Mouse (Mus musculus) naive thymus-derived CD4-positive, alpha-beta T cell, adult 2 months (primary cell): Measurements from ENCODE around the gene Prr29.
"Not testable (repeated sequence)": the region's sequence is repeated elsewhere in the genome, so short reads cannot be mapped to it uniquely, and the experiment has no call there.

Source experiments
- DNase-seq: peaks from one replicate; pipeline ENCODE4 v3.0.0-alpha.2; 2011; ENCODE audit warnings: low read depth

Prr29 gene

GRCm38 (mm10) chr11:106365366-106365765 is at the start of gene Prr29:
TSS of gene Prr29 (plus strand) at chr11:106365472.
- DNase-seq, result no peak

- DNase-seq, result no peak
These were observed 48.9 kb upstream of the Prr29 start for GRCm38 (mm10) chr11:106316416-106316815.

DNA sequence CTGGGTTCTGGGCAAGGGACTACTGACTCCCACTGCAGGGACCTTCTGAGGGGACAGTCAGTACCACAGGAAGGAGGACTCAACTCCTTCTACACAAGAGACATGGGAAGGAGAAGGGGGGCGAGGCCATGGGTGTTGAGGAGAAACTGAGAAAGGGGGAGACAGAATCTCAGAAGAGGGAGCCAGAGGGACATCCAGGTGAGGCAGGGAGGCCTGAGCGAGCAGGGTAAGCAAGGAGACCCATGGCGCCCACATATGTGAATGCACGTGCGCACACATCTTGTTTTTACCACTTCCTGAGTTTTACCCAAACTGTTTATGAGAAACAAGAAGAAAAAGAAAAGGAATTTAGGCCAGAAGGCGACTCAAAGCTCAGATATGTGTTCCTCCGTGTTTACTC is 47.5 kb upstream of the Prr29 start:
- peak; percentile 68 for DNase-seq

DNA sequence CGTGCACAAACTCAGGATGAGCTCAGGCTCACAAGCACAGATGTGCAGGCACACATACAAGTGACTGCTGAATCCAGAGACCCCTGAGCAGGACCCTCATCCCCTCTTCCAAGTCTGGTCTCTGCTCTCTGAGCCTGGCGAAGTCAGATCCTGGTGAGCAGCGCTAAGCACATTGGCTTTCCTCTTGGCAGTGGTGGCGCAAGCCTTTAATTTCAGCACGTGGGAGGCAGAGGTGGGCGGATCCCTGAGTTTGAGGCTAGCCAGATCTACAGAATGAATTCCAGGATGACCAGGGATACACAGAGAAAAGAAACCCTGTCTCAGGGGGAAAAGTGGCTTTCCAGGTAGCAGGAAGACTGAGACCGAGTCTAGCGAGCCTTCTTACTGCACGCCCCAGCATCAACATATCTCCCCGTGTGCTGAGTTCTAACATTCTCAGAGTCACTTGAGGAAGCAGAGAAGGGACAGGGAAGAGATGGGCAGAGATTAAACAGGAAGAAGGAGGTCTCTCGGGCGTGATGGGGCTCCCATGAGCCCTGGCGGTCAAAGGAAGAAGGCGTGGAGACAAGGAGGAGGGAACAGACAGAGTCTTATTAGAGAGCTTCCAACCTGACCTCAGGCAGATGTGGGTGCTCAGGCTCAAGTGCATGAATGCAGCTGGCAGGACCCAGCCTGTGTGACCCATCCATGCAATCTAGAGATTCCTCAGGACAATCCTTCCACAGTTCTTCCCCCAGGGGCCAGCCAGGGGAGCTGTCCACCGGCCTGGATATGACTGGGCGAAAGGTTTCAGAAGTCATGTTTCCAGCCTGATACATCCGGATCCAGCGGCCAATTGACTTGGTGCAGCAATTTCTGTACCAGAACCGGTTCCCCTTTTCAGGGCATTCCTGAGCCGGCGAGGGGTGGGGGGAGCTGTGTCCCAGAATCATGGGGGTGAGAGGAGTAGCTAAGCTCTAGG is 46.6 kb upstream of the Prr29 start:
- no peak for DNase-seq

DNA sequence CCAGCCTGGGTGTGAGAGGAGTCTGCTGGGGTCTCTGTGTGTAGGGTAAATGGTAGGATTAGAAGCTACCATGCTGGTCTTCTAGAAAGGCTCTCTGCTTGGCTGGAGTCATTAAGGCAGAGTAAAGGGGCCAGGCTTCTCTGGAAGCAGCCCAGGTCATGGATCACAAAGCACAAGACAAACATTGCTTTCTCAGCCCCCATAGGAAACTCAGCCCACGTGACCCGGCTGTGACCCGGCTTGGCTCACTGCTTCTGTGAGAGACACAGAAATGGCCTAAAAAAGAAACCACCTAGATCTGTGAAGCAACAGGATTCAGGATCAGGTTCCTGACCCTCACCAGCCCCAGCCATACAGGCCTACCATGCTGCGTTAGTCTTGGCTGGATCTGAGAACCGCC is 40.4 kb upstream of the Prr29 start:
- DNase-seq, result no peak

DNA sequence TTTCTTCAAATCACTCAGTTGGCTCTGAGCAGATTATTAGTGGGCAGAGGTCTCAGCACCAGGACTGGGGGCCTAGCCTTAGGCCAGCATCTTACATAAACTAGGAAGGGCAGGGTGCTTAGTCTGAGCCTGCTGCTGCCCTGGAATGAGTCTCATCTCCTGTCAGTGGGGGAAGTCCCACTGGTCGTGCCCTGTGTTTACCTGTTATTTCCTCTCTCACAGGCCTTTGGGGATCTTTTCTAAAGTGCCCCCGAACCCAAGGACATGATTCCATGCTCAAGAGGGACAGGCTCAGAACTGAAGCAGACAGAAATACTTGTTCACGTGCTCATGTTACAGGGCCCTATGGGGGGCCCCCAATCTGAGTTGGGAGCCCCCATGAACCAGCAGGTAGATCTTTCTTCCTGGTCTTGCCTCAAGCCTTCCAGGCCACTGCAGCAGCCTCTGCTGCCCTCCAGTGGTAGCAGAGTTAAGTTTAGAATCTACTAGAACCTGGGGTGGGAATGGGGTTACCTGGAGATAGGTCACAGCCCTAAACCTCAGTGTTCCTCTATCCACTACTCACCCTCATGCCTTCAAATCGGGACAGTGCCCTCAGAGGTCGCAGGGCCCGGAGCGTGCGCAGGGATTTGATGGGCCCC is 39.6 kb upstream of the Prr29 start:
- DNase-seq, result peak; percentile 86

DNA sequence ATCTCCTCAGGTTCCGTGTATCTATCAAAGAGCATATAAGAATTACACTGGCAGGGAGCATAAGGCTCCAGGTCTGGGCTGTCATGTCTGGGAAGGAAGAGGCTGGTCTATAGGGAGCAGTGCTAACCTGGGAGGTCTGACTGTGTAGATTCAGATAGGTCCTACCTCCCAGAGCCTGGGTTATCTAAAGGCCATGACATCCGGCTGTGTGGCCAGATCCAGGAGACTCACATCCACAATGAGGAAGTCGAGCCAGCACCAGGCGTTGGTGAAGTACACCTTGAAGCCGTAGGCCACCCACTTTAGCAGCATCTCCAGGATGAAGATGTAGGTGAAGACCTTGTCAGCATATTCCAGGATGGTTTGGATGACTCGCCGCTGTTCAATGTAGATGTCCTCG is 38.8 kb upstream of the Prr29 start:
- DNase-seq, result no peak

DNA sequence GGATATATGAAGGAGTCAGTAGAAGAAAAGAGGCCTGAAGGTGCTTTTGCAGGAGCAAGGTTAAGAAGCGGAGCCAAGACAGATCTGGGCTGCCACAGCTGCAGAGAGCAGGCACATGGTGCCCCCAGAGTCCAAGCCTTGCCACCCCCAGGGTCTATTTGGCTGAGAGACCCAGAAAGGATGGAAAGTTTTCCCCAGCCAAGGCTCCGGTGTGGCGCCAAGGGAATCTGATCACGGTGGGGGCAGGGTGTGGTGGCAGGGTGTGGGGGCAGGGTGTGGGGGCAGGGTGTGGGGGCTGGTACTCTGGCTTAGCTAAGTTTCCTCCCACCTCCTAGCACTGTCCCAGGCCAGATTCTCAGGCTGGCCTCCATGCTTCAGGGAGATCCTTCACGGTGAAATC is 36.8 kb upstream of the Prr29 start:
- no peak for DNase-seq

GRCm38 (mm10) chr11:106329128-106329527 is 36.1 kb upstream of the Prr29 start:
- no peak for DNase-seq

DNA sequence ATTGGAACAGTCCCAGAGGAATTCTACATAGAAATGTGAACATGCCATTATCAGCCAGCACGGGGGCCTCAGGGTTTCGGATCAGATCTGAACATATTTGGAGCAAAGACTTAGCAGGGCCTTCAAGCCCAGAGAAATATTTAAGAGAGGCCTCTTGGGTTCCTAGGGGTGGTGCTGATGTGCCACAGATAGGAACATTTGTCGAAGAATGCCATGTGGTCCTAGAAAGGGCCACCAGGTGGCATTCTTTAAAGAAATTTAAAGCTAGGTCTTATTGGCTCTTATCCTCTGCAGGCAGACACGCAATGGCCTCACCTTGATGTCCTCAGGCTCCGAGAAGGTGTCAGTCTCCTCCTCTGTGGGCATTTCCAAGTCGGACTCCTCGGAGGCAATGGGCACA is 35.6 kb upstream of the Prr29 start:
- DNase-seq, result peak; percentile 91

- no peak for DNase-seq
These were observed 32.8 kb upstream of the Prr29 start for GRCm38 (mm10) chr11:106332458-106332857.

DNA sequence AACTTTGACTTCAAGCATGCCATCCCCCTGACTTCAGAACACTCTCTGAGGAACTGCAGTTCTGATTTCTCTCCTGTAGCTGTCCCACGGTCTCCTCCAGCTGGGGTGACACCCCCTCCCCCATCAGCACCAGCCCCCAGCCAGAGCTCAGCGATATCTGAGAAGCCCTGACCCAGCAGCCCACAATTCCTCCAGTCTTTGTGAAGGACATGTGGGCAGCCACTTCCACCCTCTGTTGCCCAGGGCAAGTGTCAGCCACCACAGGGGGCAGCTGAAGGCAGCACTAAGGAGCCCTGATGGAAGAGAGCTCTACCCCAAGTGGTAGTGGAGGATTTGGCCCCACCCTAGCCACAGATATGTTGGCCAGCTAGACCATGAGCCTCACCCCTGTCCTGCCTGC is 31.2 kb upstream of the Prr29 start:
- DNase-seq, result no peak

DNA sequence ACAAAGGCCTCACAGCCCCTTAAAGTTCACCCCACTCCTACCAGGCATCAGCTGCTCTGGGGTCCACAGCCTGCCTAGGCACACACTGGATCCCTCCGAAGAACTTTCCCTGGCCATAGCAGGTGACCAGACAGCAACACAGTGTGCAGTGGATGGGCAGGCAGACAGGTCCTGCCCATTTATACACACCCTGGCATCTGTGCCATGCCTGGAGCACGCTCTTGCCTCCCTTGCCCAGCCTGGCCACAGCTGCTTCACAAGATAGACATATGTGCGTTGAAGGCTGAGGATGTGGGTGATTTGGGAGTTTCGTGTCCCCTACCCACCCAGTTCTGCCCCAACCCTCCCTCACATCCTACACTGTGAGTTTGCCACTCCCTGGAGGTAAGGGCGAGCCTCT is 27.2 kb upstream of the Prr29 start:
- no peak for DNase-seq

GRCm38 (mm10) chr11:106338870-106339269 is 26.4 kb upstream of the Prr29 start:
- no peak for DNase-seq

DNA sequence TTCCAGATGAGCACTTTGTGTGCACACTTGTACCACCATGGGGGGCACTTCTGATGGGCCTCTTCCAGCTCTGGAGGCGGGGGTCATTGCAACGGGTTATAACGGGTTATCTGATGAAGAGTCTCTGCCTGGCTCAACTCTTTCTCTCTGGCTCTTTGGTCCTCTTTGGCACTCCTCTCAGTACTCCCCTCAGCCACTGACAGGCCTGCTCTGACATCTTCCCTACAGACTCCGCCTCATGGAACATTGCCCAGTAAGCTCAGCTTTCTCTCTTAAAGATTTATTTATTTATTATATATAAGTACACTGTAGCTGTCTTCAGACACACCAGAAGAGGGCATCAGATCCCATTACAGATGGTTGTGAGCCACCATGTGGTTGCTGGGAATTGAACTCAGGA is 25.9 kb upstream of the Prr29 start:
- DNase-seq, result not testable (repeated sequence)

DNA sequence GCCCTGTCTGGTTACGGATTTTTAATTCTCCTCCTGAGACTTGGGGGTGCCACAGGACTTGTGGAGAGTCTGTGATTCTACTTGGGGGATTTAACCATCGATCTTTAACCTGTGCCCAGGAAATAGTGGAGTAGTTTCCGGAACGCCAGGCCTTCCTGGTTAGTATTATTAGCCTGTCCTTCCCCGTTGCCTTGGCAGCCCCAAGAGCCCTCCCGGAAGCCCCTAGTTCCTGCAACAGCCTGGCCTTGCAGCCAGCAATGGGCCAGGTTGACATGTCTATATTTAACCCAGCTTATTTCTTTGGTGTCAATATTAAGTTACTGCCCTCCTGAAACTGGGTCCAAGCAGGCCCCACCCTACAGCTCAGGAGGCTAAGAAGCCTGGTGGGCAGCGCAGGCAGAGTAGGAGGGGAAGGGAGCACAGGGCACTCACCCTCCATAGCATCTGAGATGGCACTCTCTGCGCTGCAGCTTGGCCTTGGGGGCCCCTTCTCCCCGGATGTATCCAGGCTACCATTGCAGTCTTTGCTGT is 24.2 kb upstream of the Prr29 start:
- DNase-seq, result no peak

DNA sequence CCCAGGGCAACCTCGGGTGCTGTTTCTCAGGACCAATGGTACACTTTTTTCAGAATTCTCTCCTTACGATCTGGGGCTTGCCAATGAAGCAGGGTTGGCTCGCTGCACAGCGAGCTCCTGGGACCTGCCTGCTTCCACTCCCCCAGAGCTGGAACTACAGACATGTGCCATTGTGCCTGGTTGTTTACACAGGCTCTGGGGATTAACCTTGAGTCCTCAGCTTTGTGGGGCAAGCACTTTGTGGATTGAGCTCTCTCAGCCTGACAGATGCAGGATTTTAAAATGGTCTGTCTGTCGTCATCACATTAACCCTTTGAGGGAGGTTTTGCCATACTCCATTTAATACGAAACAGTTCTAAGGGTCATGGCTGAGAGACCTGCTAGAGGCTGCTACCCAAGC is 20.4 kb upstream of the Prr29 start:
- DNase-seq, result no peak

- no peak for DNase-seq
These were observed 15.5 kb upstream of the Prr29 start for GRCm38 (mm10) chr11:106349772-106350171.

DNA sequence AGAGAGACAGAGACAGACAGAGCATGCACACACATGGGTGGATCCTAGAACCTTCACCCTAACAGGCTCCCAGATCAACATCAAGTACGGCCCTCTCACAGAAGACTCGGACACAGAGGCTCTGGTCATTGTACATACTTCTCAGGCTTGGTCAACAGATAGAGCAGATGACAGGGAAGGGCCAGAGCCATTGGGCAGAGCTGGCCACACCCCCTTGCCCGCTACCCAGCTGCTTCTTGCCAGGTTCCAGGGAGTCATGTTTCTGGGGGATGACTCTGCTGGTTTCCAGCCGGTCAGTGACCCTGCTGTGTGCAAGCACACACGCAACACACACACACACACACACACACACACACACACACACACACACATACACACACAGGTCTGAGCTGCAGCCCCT is 14.4 kb upstream of the Prr29 start:
- DNase-seq, result no peak

- no peak for DNase-seq
These were observed 14.0 kb upstream of the Prr29 start for GRCm38 (mm10) chr11:106351253-106351652.

- peak; percentile 77 for DNase-seq
These were observed 13.3 kb upstream of the Prr29 start for GRCm38 (mm10) chr11:106351941-106352340.

- DNase-seq, result no peak
These were observed 12.1 kb upstream of the Prr29 start, which contains the start of gene Scn4a for GRCm38 (mm10) chr11:106353188-106353587. TSS of gene Scn4a (minus strand) at chr11:106353288.

DNA sequence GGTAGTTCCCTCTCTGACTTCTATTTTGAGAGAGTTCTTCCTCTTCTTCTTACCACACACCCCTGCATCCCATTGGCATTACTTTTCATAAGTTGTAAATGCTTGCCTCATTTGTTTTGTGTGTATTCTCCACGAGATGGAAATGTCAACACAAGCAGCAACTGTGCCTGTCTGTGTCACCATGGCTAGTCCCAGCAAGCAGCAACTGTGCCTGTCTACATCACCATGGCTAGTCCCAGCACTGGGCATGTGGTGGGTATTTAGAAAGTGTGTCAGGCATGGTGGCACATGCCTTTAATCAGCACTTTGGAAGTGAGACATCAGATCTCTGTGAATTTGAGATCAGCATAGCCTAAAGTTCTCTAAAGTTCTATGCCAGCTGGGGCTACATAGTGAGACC is 11.1 kb upstream of the Prr29 start:
- DNase-seq, result no peak
